Mouse (Mus musculus) testis, postnatal 10 days (tissue): ENCODE results near the gene Sft2d2.
A peak's percentile ranks its signal among the peaks of the same experiment; 100 is the strongest.

ENCODE experiments used
- DNase-seq: peaks from one replicate; pipeline ENCODE4 v3.0.0; 2021; ENCODE audit warnings: low spot score

Gene Sft2d2

GRCm38 (mm10) chr1:165190571-165191273 is 3.5 kb downstream of the Sft2d2 start:
- DNase-seq = peak; percentile 22

GRCm38 (mm10) chr1:165190068-165190467 is 4.2 kb downstream of the Sft2d2 start:
- peak; percentile 22 for DNase-seq

DNA sequence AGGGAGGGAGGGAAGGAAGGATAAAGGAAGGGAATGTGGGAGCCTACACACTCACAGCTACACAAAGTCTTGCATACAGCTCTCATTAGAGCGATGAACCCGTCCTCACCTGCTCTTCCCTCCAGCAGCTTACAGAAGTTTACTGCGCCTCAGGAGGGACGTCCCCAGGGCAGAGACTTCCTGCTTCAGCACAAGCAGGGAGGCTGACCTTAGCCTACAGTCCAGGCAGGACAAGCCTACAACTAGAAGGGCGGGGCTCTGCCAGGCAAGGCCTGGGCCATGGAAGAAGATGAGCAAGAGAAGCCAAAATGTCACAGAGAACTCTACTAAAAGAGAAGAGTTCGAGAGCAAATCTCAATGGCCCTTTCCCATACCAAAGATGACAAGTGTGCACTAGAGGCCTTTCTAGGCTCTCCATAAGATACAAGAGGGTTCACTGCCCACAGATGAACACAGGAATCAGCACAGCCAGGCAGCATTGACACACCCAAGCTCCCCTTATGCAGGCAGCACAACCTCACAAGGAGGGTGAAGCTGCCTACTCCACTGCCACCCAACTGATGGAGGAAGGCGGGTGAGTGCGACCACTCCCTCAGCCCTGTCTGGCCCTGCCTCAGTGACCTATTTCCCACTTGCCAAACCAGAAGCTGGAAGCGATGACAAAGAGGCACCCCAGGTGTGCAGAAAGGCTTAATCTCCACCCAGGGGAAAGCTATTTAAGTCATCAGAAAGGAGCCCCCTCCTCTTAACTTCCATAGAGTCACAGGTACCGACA is 5.2 kb downstream of the Sft2d2 start:
- peak; percentile 17 for DNase-seq

DNA sequence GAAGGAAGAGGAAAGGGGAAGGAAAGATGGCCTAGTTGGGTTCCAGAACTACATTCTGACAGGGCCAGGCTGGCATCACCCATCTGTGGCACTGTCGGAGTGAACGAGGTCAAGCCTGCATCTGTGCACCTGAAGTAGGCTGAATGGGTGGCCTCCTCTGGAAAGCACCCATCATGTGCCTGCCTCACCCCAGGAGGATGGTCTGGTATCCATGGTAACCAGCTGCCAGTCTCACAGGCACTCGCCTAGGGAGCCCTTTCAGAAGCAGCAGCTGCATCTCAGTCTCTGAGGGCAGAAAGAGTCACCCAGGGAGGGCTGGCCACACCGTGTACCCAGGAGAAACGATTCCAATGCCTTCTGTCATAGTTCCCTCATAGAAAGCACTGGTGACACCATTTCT is 6.9 kb downstream of the Sft2d2 start:
- DNase-seq = no peak

- peak; percentile 27 for DNase-seq
These were observed 7.7 kb downstream of the Sft2d2 start for GRCm38 (mm10) chr1:165186491-165186890.

DNA sequence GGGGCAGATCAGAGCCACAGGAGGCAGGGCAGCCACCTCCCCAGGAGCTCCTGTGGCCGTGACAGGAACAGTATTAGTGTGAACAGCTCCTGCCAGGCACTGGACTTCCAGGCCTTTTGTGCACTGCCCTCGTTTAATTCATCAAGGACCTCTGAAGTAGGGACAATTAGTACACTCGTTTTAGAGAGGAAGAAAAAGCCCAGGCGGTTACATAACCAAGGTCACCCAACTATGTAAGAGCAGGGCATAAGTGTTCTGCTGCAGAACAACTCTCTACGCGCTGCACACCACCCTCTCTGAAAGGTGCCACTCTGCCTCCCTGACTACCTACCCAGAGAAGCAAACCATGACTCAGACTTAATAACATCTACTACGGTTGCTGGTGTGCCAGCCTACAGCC is 9.1 kb downstream of the Sft2d2 start:
- DNase-seq = peak; percentile 29

DNA sequence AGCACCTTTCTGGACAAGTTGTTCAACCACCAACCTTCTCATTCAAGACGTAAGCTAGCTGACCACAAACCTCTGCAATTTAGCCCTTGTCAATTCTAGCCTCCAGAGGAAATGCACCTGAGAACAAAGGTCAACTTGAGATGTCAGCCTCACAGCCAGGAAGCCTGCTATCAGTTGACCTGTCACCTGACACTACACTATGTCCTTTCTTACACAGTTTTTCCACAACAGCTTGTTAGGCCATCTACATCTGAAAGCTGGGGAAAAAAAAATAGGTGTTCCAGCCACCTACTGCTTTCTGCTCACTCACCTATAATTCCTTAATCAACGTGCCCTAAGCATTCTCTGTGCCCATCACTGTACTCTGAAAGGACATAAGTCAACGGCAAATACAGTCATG is 10.1 kb downstream of the Sft2d2 start:
- peak; percentile 3 for DNase-seq

GRCm38 (mm10) chr1:165183400-165183799 is 10.8 kb downstream of the Sft2d2 start:
- peak; percentile 32 for DNase-seq

DNA sequence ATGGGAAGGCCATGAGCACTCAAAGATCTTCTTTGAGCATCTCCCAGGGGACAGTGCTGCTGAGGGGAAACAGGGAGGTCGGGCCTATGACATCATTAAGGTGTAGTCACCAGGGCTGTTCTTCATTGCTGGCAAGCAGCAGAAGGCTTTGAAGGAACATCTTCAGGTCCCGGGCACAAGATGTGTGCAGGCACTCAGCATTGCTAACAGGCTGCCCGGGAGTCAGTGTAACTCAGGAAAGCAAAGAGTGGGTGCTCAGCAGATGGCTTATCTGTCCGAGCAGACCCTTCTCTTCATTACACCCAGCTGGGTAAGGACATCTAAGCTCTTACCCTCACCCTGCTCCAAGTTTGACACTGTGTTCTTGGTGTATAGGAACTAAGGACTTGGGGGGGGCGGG is 14.9 kb downstream of the Sft2d2 start:
- DNase-seq = no peak

- no peak for DNase-seq
These were observed 16.2 kb downstream of the Sft2d2 start for GRCm38 (mm10) chr1:165178075-165178474.

- peak; percentile 12 for DNase-seq
These were observed 20.1 kb downstream of the Sft2d2 start for GRCm38 (mm10) chr1:165174059-165174616.

- no peak for DNase-seq
These were observed 23.0 kb downstream of the Sft2d2 start for GRCm38 (mm10) chr1:165171277-165171676.

DNA sequence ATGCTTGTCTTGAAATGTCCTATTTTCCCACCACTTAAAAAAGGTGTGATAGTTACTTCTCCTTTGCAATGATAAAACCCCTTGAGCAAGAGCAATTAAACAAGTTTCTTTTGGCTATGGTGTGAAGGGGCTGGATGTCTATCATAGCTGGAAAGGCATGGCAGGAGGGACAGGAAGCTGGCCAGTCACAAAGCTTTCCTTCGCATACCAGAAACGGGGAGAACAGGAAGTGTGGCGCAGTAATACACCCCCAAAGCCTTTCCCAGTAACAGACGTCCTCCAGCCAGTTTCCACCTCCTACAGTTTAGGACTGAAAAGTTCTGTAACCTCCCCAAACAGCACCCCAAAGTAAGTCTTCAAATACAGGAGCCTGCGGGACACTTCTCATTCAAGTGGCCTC is 24.1 kb downstream of the Sft2d2 start:
- DNase-seq = no peak

DNA sequence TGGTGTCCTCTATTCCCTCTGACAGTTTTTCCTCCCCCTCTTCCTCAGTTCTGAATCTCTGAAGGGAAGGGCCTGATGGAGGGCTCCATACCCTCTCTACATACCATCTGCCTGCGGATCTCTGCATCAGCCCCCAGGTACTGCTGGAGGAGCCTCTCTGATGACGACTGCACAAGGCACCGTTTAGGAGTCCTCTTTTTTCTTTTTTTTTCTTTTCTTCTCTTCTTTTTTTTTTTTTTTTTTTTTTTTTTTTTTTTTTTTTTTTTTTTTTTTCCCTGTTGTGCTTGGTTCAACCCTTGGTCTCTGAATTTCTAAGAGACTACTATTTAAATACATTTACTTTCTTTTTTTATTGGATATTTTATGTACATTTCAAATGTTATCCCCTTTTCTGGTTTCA is 24.8 kb downstream of the Sft2d2 start:
- no peak for DNase-seq

DNA sequence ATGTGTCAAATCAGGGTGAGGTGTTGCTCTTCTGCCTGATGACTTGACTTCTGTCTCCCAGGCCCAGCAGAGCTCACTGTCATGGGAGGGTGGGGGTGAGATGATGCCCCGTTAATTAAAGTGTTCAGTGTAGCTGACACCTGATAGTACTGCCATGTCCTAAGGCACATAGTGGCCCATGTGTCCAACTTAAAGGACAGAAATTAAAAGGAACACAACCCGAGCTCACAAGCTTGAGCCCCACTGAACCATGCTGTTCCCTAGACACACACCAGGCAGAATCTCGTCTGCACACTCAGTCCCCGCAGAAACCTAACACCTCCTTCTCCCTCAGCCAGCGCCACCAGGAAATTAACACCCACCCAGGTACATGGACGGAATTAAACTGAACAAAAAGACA is 29.3 kb downstream of the Sft2d2 start:
- no peak for DNase-seq

- no peak for DNase-seq
These were observed 33.4 kb downstream of the Sft2d2 start, which contains the start of gene Tbx19 for GRCm38 (mm10) chr1:165160723-165161405. Gene Tbx19, minus strand, starts transcription at chr1:165160773.

DNA sequence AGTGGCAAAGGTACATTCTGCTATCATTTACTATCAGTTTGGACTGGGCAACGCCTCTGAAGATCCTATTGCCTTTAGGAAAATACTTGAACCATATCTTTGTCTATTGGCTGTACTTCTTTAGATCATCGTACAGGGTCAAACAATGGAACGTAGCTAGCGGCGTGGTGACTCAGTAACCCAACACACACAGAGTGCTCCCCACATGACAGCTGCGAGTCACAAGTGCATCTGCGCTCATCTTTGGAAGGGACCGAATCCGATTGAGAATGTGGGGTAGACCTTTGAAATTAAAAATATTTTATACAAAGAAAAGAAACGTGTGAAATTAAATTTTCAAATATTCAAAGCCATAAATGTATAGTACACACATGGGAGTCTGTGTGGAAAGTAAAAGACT is 35.4 kb downstream of the Sft2d2 start:
- no peak for DNase-seq

DNA sequence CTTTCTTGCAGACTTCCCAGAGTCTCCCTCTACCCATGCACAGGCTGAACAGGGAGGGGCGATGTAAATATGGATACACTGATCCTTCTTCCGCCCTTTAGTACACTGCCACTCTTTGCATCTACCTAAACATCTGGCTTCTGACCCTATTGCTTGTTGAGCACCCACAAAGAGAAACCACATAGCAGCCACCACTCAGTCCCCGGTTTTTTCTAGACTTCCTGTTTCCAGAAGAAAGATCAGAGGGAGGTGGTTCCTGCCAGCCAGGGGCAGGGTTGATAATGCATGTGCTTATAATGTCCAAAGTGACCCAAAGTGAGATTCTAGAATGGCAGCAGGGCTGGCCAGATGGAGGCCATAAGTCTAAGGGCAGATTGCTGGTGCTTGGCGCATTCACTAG is 40.1 kb downstream of the Sft2d2 start:
- DNase-seq = no peak

DNA sequence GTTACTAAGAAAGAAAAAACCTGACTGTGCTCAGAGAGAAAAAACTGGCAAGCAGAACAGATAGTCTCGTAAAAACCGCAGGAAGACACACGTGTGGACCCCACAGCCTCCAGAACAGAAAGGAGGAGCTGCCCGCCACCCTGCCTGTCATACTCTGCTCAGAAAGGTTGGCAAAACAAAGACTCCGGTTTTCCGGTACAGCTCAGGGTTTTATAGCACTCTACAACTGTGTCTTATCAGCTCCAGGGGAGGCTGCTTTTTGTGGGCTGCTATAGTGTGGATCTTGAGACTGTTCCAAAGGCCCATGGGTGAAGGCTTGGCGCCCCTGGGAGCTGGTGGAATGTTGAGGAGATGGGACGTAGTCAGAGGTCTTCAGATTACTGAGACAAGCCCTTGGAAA is 43.0 kb downstream of the Sft2d2 start:
- DNase-seq = no peak

GRCm38 (mm10) chr1:165142343-165142916 is 51.8 kb downstream of the Sft2d2 start:
- DNase-seq = no peak

DNA sequence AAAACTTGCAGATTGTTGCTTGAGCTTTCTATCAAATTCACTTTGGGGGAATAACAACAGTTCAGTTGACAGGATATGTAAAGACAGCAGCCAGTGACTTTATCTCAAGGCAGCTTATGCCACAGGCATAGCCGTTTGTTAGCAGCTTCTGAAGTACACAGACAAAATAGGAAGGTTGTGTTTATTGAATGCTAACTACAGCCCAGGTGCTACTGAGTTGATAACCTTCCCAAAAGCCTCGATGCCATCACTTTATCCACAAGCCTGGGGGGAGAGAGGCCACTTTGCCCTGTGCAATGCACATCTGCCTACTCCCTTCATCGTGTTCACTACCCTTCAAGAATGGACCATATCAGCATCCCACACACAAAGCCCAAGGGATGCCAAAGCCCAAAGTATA is 54.0 kb downstream of the Sft2d2 start:
- DNase-seq = no peak

- DNase-seq = no peak
These were observed 60.4 kb downstream of the Sft2d2 start for GRCm38 (mm10) chr1:165133858-165134257.
